Mouse (Mus musculus): ENCODE measurements around the gene Gm49384. TPM values are rescaled to one million over a fixed set of nuclear protein-coding genes. Genes with fewer than 3 reads are reported as not detected.

Gene Gm49384
- polyA plus RNA-seq (2012; rRNA removed): 0.57 and 0.78 TPM in 2 replicates

GRCm38 (mm10) chr12:69204052-69204833 lies at the start of gene Gm49384:
Gene Gm49384, minus strand, starts transcription at chr12:69204267.
- H3K27me3 ChIP-seq (replicated peaks; ENCODE audit: control insufficient read depth, insufficient read depth, low read length): no peaks in the 10 kb centered on the region
- no peak within 1 kb of the TSS for H3K27ac ChIP-seq (ENCODE audit: insufficient read depth, low read depth, low read length)
- TF ChIP-seq POLR2A (IDR thresholded peaks at IDR 0.05; ENCODE audit: low read depth, low read length): no peak
- TF ChIP-seq CTCF (conservative IDR thresholded peaks at IDR 0.05; ENCODE audit: insufficient read depth, insufficient read length, low read depth, low read length): no peak
- H3K4me1 ChIP-seq (ENCODE audit: control insufficient read depth, insufficient read depth, low read length): no peaks in the 10 kb centered on the region; the same call in 1 of the 2 replicates
- 78% methylated on average over 16 of the region's 16 CpGs for WGBS
- DNase-seq: no peak
- no peaks in the 10 kb centered on the region for H3K36me3 ChIP-seq (ENCODE audit: control insufficient read depth, insufficient read depth, low read length)
- no peak within 1 kb of the TSS for H3K4me3 ChIP-seq (ENCODE audit: insufficient read depth, low read depth, low read length)

- TF ChIP-seq CTCF (conservative IDR thresholded peaks at IDR 0.05; ENCODE audit: insufficient read depth, insufficient read length, low read depth, low read length) (no peak), POLR2A (IDR thresholded peaks at IDR 0.05; ENCODE audit: low read depth, low read length) (no peak)
- Histone ChIP-seq H3K4me3 (ENCODE audit: insufficient read depth, low read depth, low read length) (no peak overlapping the region), H3K27me3 (replicated peaks; ENCODE audit: control insufficient read depth, insufficient read depth, low read length) (no peaks in the 10 kb centered on the region), H3K4me1 (ENCODE audit: control insufficient read depth, insufficient read depth, low read length) (no peaks in the 10 kb centered on the region), H3K36me3 (ENCODE audit: control insufficient read depth, insufficient read depth, low read length) (no peaks in the 10 kb centered on the region), H3K27ac (ENCODE audit: insufficient read depth, low read depth, low read length) (no peak overlapping the region)
- WGBS: 92% methylated on average over 1 of the region's 1 CpGs
- DNase-seq: no peak
These were observed 49.7 kb upstream of the Gm49384 start for GRCm38 (mm10) chr12:69253806-69254205.

DNA sequence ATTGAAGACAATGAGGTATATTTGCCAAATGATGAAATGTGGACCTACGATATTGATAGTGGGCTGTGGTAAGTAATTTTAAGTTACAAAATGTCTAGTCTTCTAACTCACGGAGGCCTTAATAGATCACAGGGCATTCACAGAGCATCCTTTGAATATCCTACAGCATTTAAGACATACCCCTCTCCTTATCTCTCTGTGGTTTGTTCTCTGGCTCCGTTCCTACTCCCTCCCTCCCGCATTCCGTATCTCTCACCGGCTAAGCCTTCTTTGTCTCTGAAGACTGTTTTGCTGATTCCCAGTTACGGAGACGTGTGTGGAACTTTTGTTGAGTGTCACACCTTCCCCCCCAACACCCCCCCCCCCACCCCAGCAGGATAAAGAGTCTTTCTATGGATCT lies 46.7 kb upstream of the Gm49384 start:
- DNase-seq: no peak
- WGBS: 92% methylated on average over 8 of the region's 8 CpGs
- Histone ChIP-seq H3K27ac (ENCODE audit: insufficient read depth, low read depth, low read length) (no peak overlapping the region), H3K27me3 (replicated peaks; ENCODE audit: control insufficient read depth, insufficient read depth, low read length) (no peaks in the 10 kb centered on the region), H3K4me3 (ENCODE audit: insufficient read depth, low read depth, low read length) (no peak overlapping the region), H3K4me1 (ENCODE audit: control insufficient read depth, insufficient read depth, low read length) (no peaks in the 10 kb centered on the region), H3K36me3 (ENCODE audit: control insufficient read depth, insufficient read depth, low read length) (no peaks in the 10 kb centered on the region)
- no peak for TF ChIP-seq POLR2A (IDR thresholded peaks at IDR 0.05; ENCODE audit: low read depth, low read length)
- no peak for TF ChIP-seq CTCF (conservative IDR thresholded peaks at IDR 0.05; ENCODE audit: insufficient read depth, insufficient read length, low read depth, low read length)

GRCm38 (mm10) chr12:69249766-69250165 lies 45.7 kb upstream of the Gm49384 start:
- Histone ChIP-seq H3K36me3 (ENCODE audit: control insufficient read depth, insufficient read depth, low read length) (no peaks in the 10 kb centered on the region), H3K27ac (ENCODE audit: insufficient read depth, low read depth, low read length) (no peak overlapping the region), H3K27me3 (replicated peaks; ENCODE audit: control insufficient read depth, insufficient read depth, low read length) (no peaks in the 10 kb centered on the region), H3K4me3 (ENCODE audit: insufficient read depth, low read depth, low read length) (no peak overlapping the region), H3K4me1 (ENCODE audit: control insufficient read depth, insufficient read depth, low read length) (no peaks in the 10 kb centered on the region)
- TF ChIP-seq CTCF (conservative IDR thresholded peaks at IDR 0.05; ENCODE audit: insufficient read depth, insufficient read length, low read depth, low read length) (no peak), POLR2A (IDR thresholded peaks at IDR 0.05; ENCODE audit: low read depth, low read length) (no peak)
- DNase-seq: no peak
- 81% methylated on average over 4 of the region's 4 CpGs for WGBS

- WGBS: under 1% methylated on average over 64 of the region's 64 CpGs
- Histone ChIP-seq H3K4me1 (ENCODE audit: control insufficient read depth, insufficient read depth, low read length) (no peaks in the 10 kb centered on the region), H3K27me3 (replicated peaks; ENCODE audit: control insufficient read depth, insufficient read depth, low read length) (no peaks in the 10 kb centered on the region), H3K36me3 (ENCODE audit: control insufficient read depth, insufficient read depth, low read length) (no peaks in the 10 kb centered on the region), H3K4me3 (ENCODE audit: insufficient read depth, low read depth, low read length) (peak overlapping the region; percentile 65), H3K27ac (ENCODE audit: insufficient read depth, low read depth, low read length) (no peak overlapping the region)
- no peak for TF ChIP-seq CTCF (conservative IDR thresholded peaks at IDR 0.05; ENCODE audit: insufficient read depth, insufficient read length, low read depth, low read length)
- TF ChIP-seq POLR2A (IDR thresholded peaks at IDR 0.05; ENCODE audit: low read depth, low read length): peak; percentile 11
- DNase-seq: peak; percentile 73
These were observed 37.8 kb upstream of the Gm49384 start for GRCm38 (mm10) chr12:69241771-69242431.

- no peak for TF ChIP-seq POLR2A (IDR thresholded peaks at IDR 0.05; ENCODE audit: low read depth, low read length)
- no peak for TF ChIP-seq CTCF (conservative IDR thresholded peaks at IDR 0.05; ENCODE audit: insufficient read depth, insufficient read length, low read depth, low read length)
- Histone ChIP-seq H3K36me3 (ENCODE audit: control insufficient read depth, insufficient read depth, low read length) (no peaks in the 10 kb centered on the region), H3K27ac (ENCODE audit: insufficient read depth, low read depth, low read length) (no peak overlapping the region), H3K4me3 (ENCODE audit: insufficient read depth, low read depth, low read length) (peak overlapping the region; percentile 65), H3K27me3 (replicated peaks; ENCODE audit: control insufficient read depth, insufficient read depth, low read length) (no peaks in the 10 kb centered on the region), H3K4me1 (ENCODE audit: control insufficient read depth, insufficient read depth, low read length) (no peaks in the 10 kb centered on the region)
- no peak for DNase-seq
- WGBS: 2% methylated on average over 3 of the region's 3 CpGs
These were observed 37.3 kb upstream of the Gm49384 start for GRCm38 (mm10) chr12:69241405-69241770.

DNA sequence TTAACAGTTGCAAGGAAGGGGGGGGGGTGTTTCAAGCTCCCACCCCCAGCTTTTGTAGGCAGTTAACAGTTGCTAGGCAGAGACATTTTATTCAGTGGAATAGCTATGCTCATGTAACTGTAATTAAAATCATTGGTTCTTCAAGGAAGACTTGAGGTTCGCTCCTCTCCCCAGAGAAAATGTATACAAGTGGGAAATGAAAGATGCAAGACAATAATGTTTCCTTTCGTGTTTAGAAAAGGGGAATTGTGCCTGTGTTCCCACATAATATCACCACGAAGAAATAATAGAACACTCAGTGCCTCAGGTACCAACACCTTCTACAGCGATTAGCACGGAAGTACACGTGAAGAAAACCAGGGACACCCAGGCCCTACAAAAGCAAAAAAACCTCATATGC lies 36.8 kb upstream of the Gm49384 start, which contains the start of gene Klhdc1:
TSS of gene Klhdc1 (plus strand) at position 301 of the 400 bp plus-strand sequence.
- WGBS: 76% methylated on average over 6 of the region's 6 CpGs
- H3K4me3 ChIP-seq (ENCODE audit: insufficient read depth, low read depth, low read length): peak within 1 kb of the TSS; percentile 65
- no peaks in the 10 kb centered on the region for H3K36me3 ChIP-seq (ENCODE audit: control insufficient read depth, insufficient read depth, low read length)
- H3K4me1 ChIP-seq (ENCODE audit: control insufficient read depth, insufficient read depth, low read length): no peaks in the 10 kb centered on the region
- TF ChIP-seq CTCF (conservative IDR thresholded peaks at IDR 0.05; ENCODE audit: insufficient read depth, insufficient read length, low read depth, low read length) (no peak), POLR2A (IDR thresholded peaks at IDR 0.05; ENCODE audit: low read depth, low read length) (no peak)
- H3K27ac ChIP-seq (ENCODE audit: insufficient read depth, low read depth, low read length): no peak within 1 kb of the TSS
- H3K27me3 ChIP-seq (replicated peaks; ENCODE audit: control insufficient read depth, insufficient read depth, low read length): no peaks in the 10 kb centered on the region
- no peak for DNase-seq

Measured in kidney, adult 2 months (tissue).